Mouse (Mus musculus): ENCODE data around the gene E130114P18Rik. TPM values are rescaled to one million over a fixed set of nuclear protein-coding genes. Genes with fewer than 3 reads are reported as not detected.

Gene E130114P18Rik
- total RNA-seq, 2 experiments from 2014 or later, result 0.26 to 0.27 TPM

DNA sequence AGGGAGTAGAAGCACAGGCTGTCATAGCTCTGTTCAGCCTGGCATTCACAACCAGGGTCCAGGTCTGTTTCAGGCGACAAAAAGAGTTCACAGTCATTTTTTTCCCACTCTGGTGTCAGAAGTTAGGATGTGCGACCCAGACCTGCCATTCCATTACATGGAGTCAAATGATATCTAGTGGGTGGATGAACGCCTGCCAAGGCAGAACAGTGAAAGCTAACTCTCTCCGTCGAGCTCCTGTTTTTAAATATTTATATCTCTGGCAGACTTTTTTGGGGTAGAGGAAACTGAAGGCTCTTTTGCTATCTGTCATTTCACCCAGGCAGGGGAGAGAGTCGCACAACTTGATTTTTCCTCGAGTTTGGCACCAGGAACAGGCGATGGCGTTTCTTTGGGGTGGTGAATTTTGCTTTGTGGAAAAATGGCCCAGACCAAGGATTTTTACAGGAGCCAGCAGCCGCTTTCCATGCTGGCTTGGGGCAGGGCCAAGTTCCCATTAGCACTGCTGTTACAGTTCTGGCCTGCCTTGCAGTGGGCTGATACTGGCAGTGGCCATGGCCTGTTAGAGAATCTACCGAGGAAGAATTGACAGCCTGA is 166.5 kb downstream of the E130114P18Rik start:
- DNase-seq (ENCODE audit: low spot score in 2 of 2), result no peak

DNA sequence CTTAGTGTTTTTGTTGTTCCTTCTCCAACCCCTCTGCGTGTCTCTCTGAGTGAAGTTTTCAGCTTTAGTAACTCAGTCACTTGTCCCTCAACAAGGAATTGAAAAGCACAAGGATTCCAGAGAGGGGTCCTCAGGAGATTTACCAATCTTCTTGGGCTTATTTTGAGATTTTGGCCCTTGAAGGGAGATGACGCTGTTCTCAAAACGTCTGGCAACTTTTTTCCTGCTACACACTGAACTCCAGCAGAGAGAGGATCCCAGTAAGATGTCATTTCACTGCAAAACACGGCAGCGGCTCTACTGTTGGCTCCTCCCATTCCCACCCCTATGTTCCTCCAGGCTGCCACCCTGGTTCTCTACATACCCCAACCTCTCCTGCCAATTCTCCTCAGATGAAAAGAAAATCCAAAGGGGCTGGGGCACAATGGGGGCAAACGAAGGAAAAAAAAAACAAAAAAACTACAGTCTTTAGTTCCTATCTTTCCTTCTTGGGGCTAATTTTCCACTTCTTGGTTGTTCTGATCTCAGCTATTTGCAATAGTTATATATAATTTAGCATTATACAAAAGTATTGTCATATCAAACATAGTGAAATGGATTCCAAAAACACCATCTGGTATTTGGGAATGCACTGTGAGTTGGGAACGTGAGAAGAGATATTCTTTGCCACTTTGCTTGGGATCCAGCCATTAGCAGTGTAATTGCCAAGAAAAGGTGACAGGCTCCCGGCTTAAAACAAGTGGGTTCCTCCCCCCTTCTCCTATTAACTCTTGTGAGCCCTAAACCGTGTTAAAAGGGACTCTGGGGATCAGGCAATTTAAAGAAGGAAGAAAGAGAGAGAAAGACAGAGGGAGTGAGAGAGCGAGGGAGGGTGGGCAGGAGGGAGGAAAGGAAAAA is 167.8 kb downstream of the E130114P18Rik start:
- DNase-seq (ENCODE audit: low spot score in 2 of 2), result no peak

DNA sequence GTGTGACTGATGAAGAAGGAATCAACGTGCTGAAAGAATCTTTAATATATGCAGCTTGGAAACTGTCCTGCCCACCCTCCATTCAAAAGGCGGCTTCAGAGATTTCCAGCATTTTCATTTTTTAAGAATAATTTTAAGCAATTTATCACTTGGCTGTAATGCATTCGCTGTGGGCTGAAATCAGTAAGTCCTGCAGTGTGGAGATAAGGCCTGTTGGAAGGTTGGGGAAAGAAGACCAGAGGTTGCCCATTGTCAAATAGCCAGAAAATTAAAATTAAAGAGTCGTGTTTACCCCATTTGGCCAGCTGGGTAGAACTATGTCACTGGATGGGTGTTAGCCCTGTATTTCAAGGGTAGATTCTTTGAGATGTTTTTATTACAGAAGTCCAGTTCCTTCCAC is 168.5 kb downstream of the E130114P18Rik start:
- DNase-seq (ENCODE audit: low spot score in 2 of 2), result no peak

DNA sequence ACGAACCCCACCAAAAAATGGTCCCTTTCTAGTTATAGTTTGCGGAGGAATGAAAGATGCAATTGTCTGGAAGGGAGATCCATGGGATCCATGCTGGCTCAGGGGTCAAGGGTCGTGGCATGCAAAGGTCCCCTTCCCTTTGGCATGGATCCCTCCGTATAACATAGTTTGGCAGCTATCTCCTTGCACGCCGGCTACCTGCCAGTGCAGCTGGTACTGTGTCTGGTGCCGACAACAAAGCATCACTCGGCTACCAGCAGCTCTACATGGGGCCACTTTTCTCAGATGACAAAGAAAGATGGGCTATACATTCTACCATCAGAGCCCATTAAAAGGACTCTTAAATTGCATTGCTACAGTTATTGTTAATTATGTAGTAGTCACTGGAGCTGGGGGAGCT is 169.2 kb downstream of the E130114P18Rik start:
- DNase-seq (ENCODE audit: low spot score in 2 of 2), result no peak

DNA sequence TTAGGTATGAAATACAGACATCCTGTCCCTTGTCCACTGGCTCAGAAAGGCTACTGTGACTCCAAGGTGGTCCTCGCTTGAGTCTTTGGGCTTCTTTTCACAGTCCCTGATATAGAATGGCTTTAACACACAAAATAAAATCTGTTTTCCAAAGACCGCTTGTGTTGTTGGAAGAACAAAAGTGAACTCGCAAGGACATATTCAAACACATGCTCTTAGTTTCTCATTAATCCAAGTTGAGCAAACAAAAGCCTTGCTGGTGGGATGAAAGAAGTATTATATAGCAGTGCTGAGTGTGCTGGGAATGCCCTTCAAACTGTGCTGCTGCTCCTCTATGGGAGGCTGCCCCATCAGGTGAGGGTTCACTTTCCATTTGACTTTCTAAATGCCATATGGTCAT is 169.7 kb downstream of the E130114P18Rik start:
- no peak for DNase-seq (ENCODE audit: low spot score in 2 of 2)

DNA sequence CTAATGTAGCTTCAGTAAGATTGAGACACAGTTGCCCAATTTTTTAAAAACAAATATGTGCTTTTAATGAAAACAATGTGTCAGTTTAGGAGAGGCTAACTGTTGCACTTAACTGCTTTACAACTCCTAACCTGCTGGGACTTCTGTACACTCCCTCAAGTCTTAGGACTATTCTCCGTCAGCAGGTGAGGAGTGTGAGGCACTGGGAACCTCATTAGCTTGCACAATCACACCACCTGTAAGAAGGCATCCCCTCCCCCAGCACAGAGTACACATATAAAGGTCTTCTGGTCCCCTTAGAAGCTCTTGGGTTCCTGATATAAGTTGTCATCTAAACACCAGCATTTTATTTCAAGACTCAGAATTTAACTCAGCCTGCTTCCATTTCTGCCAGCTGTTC is 170.7 kb downstream of the E130114P18Rik start:
- no peak for DNase-seq (ENCODE audit: low spot score in 2 of 2)

DNA sequence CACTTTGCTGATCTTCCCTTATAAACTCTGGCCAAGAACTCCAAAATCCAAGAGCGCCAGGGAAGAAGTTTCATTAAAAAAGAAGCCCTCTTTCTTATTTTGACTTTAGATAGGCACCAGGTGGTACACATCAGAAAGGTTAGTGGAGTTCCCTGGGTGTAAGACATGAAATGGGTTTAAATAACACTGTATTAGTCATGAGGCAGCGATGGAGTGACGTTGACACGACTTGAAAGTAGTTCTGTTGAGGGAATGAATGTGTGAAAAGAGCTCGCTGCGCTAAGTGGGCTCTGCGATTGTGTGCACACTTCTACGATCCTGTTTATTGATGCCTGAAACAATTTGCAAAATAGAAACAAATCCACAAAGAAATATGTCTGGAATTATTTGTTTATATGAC is 171.4 kb downstream of the E130114P18Rik start:
- DNase-seq (ENCODE audit: low spot score in 2 of 2), result no peak

DNA sequence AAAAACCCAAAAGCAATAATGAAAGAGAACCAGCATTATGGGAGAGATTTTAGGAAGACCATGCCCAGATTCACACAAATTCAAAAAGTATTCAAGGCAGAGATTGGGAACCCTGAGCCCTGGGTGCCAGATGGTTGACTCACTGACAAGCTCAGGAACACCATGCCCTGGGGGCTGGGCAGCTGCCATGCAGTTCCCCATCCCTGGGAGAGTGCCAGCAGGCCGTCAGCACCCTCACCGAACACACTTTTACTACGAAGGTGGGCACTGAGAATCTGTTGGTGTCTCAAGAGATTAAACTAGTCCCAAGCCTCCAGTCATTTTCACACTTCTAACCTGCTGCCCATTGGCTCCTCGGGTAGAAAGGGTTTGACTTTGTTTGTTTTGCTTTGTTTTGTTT is 175.3 kb downstream of the E130114P18Rik start:
- DNase-seq (ENCODE audit: low spot score in 2 of 2), result no peak

DNA sequence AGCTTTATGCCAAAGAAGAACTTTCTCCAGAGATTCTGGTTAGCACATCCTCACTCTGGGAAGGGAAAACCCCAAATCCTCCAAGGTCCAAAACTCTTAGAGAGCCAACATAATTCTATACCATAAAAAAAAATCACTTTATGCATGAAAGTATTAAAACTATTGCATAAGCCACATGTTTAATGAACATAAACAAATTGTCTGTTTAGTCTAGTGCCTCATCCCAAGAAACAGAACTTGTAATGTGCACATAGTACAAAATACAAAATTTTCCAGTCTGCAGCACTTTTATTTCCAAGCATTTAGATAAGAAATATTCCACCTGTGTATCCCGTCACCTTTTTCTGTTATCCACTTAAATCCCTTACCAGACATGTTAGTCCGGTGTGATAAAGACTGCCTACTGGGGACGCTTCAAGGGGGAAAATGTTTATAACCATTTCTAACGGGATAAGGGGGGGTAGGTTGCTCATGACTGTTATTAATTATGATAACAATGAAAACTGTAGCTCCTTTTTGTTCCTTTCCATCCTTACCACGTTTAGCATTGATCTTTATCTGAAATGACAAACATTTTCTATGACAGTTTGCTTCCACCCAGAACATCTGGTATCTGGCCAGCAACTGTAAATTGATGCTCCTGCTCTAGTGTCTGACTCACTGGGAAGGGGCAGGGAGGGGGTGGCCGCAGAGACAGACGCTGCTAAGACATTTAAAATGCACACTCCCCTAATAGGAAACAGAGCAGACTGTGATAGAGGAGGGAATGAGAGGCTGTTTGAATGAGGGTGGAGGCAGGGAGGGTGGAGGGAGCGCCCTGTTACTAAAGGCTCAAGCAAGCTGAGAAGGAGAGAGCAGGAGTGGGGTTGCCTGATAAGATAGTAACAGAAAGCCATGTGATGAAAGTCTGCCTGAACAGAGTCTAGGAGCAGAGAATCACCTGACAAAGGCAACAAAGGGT is 176.7 kb downstream of the E130114P18Rik start:
- DNase-seq (ENCODE audit: low spot score in 2 of 2), result no peak

DNA sequence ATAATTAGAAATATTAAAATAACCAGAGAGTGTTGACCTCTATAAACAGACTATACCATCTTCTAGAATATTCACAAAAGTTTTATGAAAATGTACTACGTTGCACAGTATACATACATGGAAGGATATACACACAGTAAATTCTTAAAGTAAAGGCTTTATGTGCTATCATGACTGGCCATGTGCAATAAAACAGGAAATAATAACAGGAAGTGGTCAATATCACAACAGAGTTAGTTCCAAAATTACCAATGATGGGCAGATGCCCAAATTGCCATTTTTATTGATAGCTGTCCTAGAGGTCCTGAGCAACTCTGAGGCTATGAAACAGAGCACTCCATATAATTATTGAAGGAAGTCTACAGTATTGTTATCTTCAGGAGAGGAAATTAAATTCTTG is 180.4 kb downstream of the E130114P18Rik start:
- DNase-seq (ENCODE audit: low spot score in 2 of 2), result no peak

DNA sequence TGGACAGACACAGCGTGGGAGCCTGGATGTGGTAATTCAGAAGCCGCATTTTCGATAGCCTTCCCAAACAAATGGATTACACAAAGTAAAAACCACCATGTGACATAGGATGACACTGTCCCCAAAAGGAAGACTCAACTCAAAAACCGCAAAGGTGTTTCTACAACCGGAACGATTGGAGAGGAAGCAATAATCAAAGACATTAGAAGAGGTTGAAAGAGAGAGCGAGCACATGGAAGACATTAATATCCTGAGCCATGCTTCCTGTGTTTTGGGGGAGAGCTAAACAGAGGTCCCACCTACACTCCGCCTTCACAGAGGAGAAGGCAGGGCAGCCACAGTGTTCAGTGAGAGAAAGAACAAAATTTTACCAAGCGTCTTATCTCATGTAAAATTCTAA is 181.5 kb downstream of the E130114P18Rik start:
- no peak for DNase-seq (ENCODE audit: low spot score in 2 of 2)

DNA sequence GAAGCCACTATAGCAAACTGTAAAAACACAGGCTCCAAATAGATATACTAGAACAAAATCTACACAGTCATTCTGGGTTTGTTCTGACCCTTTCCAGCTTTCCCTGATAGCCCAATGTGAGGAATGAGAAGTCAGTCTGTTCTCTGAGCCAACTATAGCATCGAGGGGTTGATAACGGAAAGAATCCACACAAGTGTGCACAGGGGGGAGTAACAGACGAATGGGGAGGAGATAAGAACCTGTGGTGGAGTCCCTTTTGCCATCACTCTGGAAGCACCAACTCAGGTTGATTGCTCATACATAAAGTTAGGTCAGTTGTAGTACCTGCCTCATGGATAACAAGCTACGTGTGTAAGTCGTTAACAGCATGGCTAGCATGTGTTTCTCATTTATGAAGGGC is 184.0 kb downstream of the E130114P18Rik start:
- no peak for DNase-seq (ENCODE audit: low spot score in 2 of 2)

DNA sequence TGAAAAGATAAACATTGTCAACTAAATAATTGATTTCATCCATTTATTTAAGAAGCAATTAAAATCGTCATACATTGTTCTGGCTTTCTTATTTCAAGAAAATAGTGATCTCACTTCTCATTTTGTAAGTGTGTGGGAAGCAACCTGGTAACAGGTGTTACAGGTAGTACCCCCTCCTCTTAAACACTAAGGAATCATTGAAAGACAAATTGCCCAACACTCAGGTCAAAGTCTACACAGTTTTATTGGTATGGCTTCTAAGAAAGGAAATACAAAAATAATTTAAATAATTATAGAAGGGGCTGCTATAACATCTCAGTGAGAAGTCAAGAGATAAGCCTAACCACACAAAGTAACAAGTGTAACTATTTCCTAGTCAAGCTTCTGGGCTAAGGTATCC is 188.1 kb downstream of the E130114P18Rik start:
- DNase-seq (ENCODE audit: low spot score in 2 of 2), result no peak

DNA sequence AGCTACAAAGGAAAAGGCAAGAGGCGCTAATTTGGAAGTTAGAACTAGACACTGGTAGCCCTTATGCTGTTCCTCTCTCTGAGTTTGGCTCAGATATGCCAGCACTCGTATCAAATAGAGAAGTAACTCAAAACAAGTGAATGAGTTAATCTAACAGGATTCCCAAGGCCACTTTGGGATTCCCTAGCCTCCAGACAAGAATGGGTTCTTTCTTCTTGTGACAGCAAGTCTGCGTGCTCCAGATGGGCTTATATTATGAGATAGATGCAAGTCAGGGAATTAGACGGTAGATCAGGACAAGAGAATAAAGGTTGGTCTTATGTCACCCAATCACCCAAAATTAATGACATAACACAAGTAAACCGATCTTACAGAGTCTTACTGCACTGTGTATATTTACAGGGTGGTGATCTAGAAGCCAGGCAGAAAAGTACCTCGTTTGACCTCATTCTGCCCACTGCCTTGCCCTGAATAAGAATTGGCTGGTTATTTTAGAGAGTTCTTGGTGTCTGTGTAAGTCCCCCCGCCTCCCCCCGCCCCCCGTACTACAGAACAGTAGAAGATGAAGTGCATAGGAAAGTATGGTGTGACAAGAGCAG is 190.4 kb downstream of the E130114P18Rik start:
- no peak for DNase-seq (ENCODE audit: low spot score in 2 of 2)

DNA sequence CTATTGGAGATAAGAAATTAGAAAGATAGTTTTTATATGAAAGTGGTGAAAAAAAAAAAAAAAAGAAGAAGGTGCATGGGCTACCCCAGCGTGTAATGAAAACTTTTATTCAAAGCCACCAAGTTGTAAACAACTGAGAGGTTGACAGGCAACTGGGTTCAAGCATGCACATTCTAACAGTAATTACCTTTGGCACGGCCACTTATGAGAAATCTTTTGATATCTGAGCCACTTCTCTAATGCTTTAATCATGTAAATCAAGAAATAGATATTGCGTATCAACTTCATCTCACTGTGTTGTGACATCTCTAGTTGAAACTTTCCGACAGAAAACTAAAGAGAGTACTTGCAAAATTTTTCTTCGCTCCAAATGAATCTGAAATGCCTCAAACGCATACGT is 192.7 kb downstream of the E130114P18Rik start:
- no peak for DNase-seq (ENCODE audit: low spot score in 2 of 2)

DNA sequence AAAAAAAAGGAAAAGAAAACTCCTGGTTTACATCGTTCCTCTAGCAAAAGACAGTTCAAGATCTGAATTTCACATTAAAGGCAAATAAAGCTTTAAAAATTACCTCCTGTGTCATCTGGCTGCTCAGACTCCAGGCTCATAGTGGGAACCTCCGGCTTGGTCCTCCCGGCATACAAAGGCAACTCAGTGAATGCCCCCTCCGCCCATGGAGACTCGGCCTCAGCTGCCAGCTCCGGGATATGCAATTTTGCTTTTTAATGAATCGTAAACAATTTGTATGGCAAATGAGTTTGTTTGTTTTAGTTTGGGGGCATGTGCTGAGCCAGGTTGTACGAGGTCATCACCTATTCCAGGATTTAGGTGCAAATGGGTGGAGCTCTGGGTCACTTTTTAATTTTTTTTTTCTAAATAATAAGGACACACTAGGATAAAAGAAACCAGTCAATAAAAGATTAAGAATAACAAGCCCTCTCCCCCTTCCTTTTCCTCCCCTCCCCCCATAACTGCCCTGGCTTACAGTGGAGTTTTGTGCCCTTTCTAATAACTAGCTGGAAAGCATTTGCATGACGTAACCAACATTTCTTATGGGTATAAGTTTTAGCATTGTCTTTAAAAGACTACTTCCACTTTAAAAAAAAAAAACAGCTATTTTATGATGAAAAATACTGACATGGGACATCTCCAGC is 193.3 kb downstream of the E130114P18Rik start:
- no peak for DNase-seq (ENCODE audit: low spot score in 2 of 2)

DNA sequence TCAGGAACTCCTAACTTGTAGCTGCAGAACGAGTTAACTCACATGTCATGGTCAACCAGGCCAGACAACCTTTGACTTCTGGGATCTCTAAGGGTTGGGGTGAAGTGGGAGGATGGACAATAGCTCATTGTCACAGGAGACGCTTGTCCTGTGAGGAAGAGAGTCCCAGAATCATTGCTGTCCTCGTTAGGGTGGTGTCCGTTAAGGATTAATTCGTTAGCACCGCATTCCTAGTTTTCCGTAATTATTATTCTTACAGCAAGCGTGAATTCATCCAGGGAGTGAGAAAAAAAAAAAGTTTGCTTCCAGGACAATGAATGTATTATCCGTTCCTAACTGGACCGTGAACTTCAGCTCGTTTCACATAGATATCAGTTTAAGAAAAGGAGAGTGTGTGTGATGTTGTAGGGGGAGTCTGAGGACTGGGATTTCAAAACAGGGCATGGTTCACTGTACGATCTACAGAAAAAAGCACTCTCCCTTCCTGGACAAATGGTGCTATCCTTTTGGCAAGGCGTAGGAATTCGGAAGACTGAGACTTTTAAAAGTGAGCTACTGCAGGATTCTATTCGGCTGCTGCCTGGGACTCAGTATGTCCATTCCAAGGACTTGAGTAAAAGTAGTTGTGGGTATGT is 195.0 kb downstream of the E130114P18Rik start:
- no peak for DNase-seq (ENCODE audit: low spot score in 2 of 2)

DNA sequence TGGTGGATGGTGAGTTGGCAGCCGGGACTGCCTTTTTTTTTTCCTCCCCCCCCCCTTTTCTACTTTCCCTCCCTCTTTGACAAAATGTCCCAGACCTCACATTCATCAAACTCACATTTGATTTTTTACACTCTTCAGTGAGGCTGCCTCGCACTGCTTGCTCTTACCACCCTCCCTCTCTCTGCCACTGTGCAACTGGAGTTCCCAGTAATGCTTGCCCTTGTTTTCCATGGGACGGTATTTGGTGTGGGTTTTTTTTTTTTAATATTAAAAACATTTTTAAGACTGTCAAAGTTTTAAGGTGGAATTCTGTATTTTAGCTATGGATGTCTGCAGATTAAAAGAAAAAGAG is 195.8 kb downstream of the E130114P18Rik start:
- no peak for DNase-seq (ENCODE audit: low spot score in 2 of 2)

DNA sequence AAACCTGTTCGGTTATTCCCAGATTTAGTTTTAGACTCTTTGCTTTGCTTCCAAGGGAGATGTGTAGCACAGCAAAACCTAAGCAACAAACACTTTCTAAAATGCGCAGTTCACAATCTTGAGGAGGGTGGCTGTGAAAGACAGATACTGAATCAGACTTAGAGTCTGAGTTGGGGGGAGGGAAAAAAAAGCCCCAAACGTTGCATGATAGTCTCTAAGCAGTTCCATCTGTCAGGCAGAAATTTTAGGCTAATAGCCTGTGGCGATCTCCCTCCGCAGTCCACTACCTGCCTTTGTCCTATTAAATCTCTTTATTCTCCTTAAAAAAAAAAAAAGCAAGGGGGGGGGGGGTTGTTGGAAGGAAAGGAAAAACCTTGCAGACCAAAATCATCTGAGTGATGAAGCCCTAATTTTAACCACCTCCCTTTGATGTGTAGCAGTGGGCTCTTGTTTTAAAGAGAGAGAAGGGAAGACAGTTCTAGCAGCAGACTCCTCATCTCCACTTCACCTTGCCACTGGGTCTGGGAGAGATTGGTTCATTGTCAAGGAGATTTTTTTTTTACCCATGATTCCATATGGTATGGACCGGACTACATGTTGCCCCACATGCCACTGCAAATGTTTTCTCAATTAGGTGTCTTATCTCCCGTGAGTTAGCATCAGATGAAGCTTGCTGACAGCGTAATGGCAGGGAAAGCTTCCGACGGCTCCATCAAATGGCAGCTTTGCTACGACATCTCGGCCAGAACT is 196.4 kb downstream of the E130114P18Rik start:
- no peak for DNase-seq (ENCODE audit: low spot score in 2 of 2)
